8 mouse cellular contexts compared by ENCODE assay signal in genomic region chr9:108338886-108339781, GRCm38 (mm10). TPM values are rescaled to one million over a fixed set of nuclear protein-coding genes. Genes with fewer than 3 reads are reported as not detected.
DNase-seq lines count a peak whose midpoint lies in the region; ATAC-seq and TF ChIP-seq lines count a peak whose summit lies in the region.

Gene Gpx1, plus strand, starts transcription at chr9:108338903.

- H3K36me3 ChIP-seq in CH12.LX (replicated peaks in 1 of 2; ENCODE audit: control insufficient read depth in 1 of 2, insufficient read depth in 1 of 2, low read length in 1 of 2): peaks cover 17 to 39% of the 10 kb centered on the region in 2 experiments
- H3K36me3 ChIP-seq in forebrain, embryonic 11.5 days (ENCODE audit: control insufficient read depth, insufficient read depth, low read length): peaks cover 4% of the 10 kb centered on the region; the same call in 1 of the 2 replicates
- peaks cover 13% of the 10 kb centered on the region for H3K36me3 ChIP-seq in heart, embryonic 16.5 days (ENCODE audit: control insufficient read depth, insufficient read depth)
- peaks cover 61% of the 10 kb centered on the region for H3K36me3 ChIP-seq in liver, embryonic 15.5 days (replicated peaks)
- peaks cover 16% of the 10 kb centered on the region for H3K36me3 ChIP-seq in neural tube, embryonic 12.5 days

- peak; percentile 100 for TF ChIP-seq POLR2A in CH12.LX (IDR thresholded peaks at IDR 0.05; ENCODE audit: low read depth, low read length)

- H3K27ac ChIP-seq in CH12.LX (ENCODE audit: insufficient read depth, low read depth): peak within 1 kb of the TSS; percentile 81
- H3K27ac ChIP-seq in forebrain, embryonic 11.5 days (ENCODE audit: low read depth, low read length): peak within 1 kb of the TSS; percentile 88
- H3K27ac ChIP-seq in heart, embryonic 16.5 days (ENCODE audit: low read length): peak within 1 kb of the TSS; percentile 97
- H3K27ac ChIP-seq in liver, embryonic 15.5 days (replicated peaks): peak within 1 kb of the TSS; percentile 99
- H3K27ac ChIP-seq in neural tube, embryonic 12.5 days: peak within 1 kb of the TSS; percentile 85

- H3K9me3 ChIP-seq in CH12.LX (replicated peaks; ENCODE audit: low read length): no peaks in the 10 kb centered on the region
- H3K9me3 ChIP-seq in forebrain, embryonic 11.5 days (ENCODE audit: control insufficient read depth, low read length): no peaks in the 10 kb centered on the region
- no peaks in the 10 kb centered on the region for H3K9me3 ChIP-seq in heart, embryonic 16.5 days (replicated peaks; ENCODE audit: control insufficient read depth, low read length)
- no peaks in the 10 kb centered on the region for H3K9me3 ChIP-seq in liver, embryonic 15.5 days (replicated peaks)
- H3K9me3 ChIP-seq in neural tube, embryonic 12.5 days: no peaks in the 10 kb centered on the region

- peak; percentile 97 for ATAC-seq in forebrain, embryonic 11.5 days (replicated peaks; ENCODE audit: low FRiP score)
- ATAC-seq in heart, embryonic 16.5 days (replicated peaks; ENCODE audit: extremely low read depth, insufficient read depth, low FRiP score): peak; percentile 93
- ATAC-seq in liver, embryonic 15.5 days (ENCODE audit: insufficient read depth): peak; percentile 92
- ATAC-seq in neural tube, embryonic 12.5 days (ENCODE audit: low FRiP score, low read depth): peak; percentile 98

- H3K9ac ChIP-seq in CH12.LX (ENCODE audit: insufficient read depth, low read depth): peak within 1 kb of the TSS; percentile 81
- peak within 1 kb of the TSS; percentile 90 for H3K9ac ChIP-seq in forebrain, embryonic 11.5 days (ENCODE audit: low read length)
- H3K9ac ChIP-seq in heart, embryonic 16.5 days (ENCODE audit: low read length): peak within 1 kb of the TSS; percentile 96
- peak within 1 kb of the TSS; percentile 95 for H3K9ac ChIP-seq in liver, embryonic 15.5 days
- H3K9ac ChIP-seq in neural tube, embryonic 12.5 days: peak within 1 kb of the TSS; percentile 90

- no peaks in the 10 kb centered on the region for H3K27me3 ChIP-seq in CH12.LX (replicated peaks)
- no peaks in the 10 kb centered on the region for H3K27me3 ChIP-seq in forebrain, embryonic 11.5 days (ENCODE audit: control insufficient read depth, insufficient read depth, low read length)
- no peaks in the 10 kb centered on the region for H3K27me3 ChIP-seq in heart, embryonic 16.5 days (ENCODE audit: control insufficient read depth, insufficient read depth, low read length)
- H3K27me3 ChIP-seq in liver, embryonic 15.5 days: no peaks in the 10 kb centered on the region
- no peaks in the 10 kb centered on the region for H3K27me3 ChIP-seq in neural tube, embryonic 12.5 days (replicated peaks)

- peak; percentile 97 for DNase-seq in CH12.LX (ENCODE audit: extremely low read depth)
- peak; percentile 98 for DNase-seq in c-Kit-positive CD71-positive TER-119-negative erythroid progenitor cells, embryonic 14.5 days (ENCODE audit: low read depth)
- peak; percentile 93 for DNase-seq in forebrain, embryonic 11.5 days (ENCODE audit: low spot score)
- peak; percentile 96 to 98 for DNase-seq in kidney, postnatal 36 days
- peak; percentile 86 for DNase-seq in telencephalon, adult 2 months (ENCODE audit: low read depth, low spot score)

- no peak for TF ChIP-seq RAD21 in CH12.LX (IDR thresholded peaks at IDR 0.05; ENCODE audit: low read depth, low read length)

- H3K79me2 ChIP-seq in CH12.LX (replicated peaks; ENCODE audit: control insufficient read depth, extremely low read depth, insufficient read depth, poor library complexity, severe bottlenecking): peaks cover 10% of the 10 kb centered on the region

- dilution Hi-C loops in CH12.LX (cut with MboI; ENCODE audit: extremely low pct_ligation_motif_present, extremely low pct_unique_long_range_greater_than_20kb, low sequenced_read_pairs): no loop called here

- WGBS in forebrain, embryonic 11.5 days: under 1% methylated on average over 49 of the region's 49 CpGs
- WGBS in heart, embryonic 16.5 days: under 1% methylated on average over 49 of the region's 49 CpGs
- WGBS in liver, embryonic 15.5 days (ENCODE audit: insufficient replicate concordance): under 1% methylated on average over 49 of the region's 49 CpGs
- under 1% methylated on average over 49 of the region's 49 CpGs for WGBS in neural tube, embryonic 12.5 days

- no peak; the same call in 1 of the 2 replicates for TF ChIP-seq EP300 in CH12.LX (IDR thresholded peaks at IDR 0.05; ENCODE audit: low read length)

- TF ChIP-seq CTCF in CH12.LX (conservative IDR thresholded peaks at IDR 0.05 in 1 of 2, IDR thresholded peaks at IDR 0.05 in 1 of 2; ENCODE audit: low read depth in 2 of 2, low read length in 2 of 2): no peak

- H3K4me1 ChIP-seq in CH12.LX (ENCODE audit: control insufficient read depth in 1 of 2, insufficient read depth in 2 of 2): peaks cover 14 to 38% of the 10 kb centered on the region in 2 experiments
- H3K4me1 ChIP-seq in forebrain, embryonic 11.5 days (replicated peaks; ENCODE audit: control insufficient read depth, insufficient read depth, low read length): peaks cover 10% of the 10 kb centered on the region
- peaks cover 23% of the 10 kb centered on the region for H3K4me1 ChIP-seq in heart, embryonic 16.5 days (ENCODE audit: control insufficient read depth, insufficient read depth, low read length)
- peaks cover 52% of the 10 kb centered on the region for H3K4me1 ChIP-seq in liver, embryonic 15.5 days (replicated peaks)
- H3K4me1 ChIP-seq in neural tube, embryonic 12.5 days: peaks cover 17% of the 10 kb centered on the region

- in situ Hi-C loops in CH12.LX (cut with MboI; ENCODE audit: low pct_ligation_motif_present, low pct_unique_long_range_greater_than_20kb, low sequenced_read_pairs): no loop called here

- peak within 1 kb of the TSS; percentile 75 for H3K4me2 ChIP-seq in CH12.LX (ENCODE audit: insufficient read depth, low read depth, poor library complexity, severe bottlenecking)
- H3K4me2 ChIP-seq in forebrain, embryonic 11.5 days (ENCODE audit: low read depth, low read length, severe bottlenecking): peak within 1 kb of the TSS; percentile 86
- peak within 1 kb of the TSS; percentile 73 for H3K4me2 ChIP-seq in heart, embryonic 16.5 days (ENCODE audit: low read depth, low read length)
- H3K4me2 ChIP-seq in liver, embryonic 15.5 days: peak within 1 kb of the TSS; percentile 72
- H3K4me2 ChIP-seq in neural tube, embryonic 12.5 days (replicated peaks): peak within 1 kb of the TSS; percentile 64

- peak within 1 kb of the TSS; percentile 87 to 91 (median 89) for H3K4me3 ChIP-seq in CH12.LX (replicated peaks in 1 of 3; ENCODE audit: low read depth in 2 of 3, low read length in 2 of 3, poor library complexity in 1 of 3)
- H3K4me3 ChIP-seq in forebrain, embryonic 11.5 days (ENCODE audit: low read depth, low read length): peak within 1 kb of the TSS; percentile 79
- H3K4me3 ChIP-seq in heart, embryonic 16.5 days (ENCODE audit: low read length): peak within 1 kb of the TSS; percentile 85
- peak within 1 kb of the TSS; percentile 88 for H3K4me3 ChIP-seq in liver, embryonic 15.5 days (replicated peaks)
- H3K4me3 ChIP-seq in neural tube, embryonic 12.5 days: peak within 1 kb of the TSS; percentile 82

TF ChIP-seq in CH12.LX, 34 proteins besides CTCF, POLR2A, EP300 and RAD21 (continues in another document):
- TF ChIP-seq HCFC1 (IDR thresholded peaks at IDR 0.05; ENCODE audit: low read depth, low read length) (peak; percentile 78), MAZ (IDR thresholded peaks at IDR 0.05; ENCODE audit: low read depth, low read length) (no peak), GABPA (IDR thresholded peaks at IDR 0.05; ENCODE audit: insufficient replicate concordance, low read depth, low read length) (no peak), ELF1 (IDR thresholded peaks at IDR 0.05; ENCODE audit: low read depth, low read length) (peak; percentile 91), IRF4 (IDR thresholded peaks at IDR 0.05; ENCODE audit: low read depth, low read length) (no peak; the same call in none of the 2 replicates), CHD2 (IDR thresholded peaks at IDR 0.05; ENCODE audit: low read length) (peak; percentile 89), MAX (IDR thresholded peaks at IDR 0.05; ENCODE audit: low read length) (peak; percentile 97), USF2 (conservative IDR thresholded peaks at IDR 0.05; ENCODE audit: low read depth, low read length) (peak; percentile 92), ETS1 (conservative IDR thresholded peaks at IDR 0.05; ENCODE audit: low read depth, low read length) (no peak), ZC3H11A (IDR thresholded peaks at IDR 0.05; ENCODE audit: low read depth, low read length) (no peak), RCOR1 (conservative IDR thresholded peaks at IDR 0.05; ENCODE audit: low read depth, low read length) (0 out of 2 replicates have a peak, but pooled peaks have one; percentile 14), MEF2A (IDR thresholded peaks at IDR 0.05; ENCODE audit: borderline replicate concordance, low read depth, low read length) (peak; percentile 55; the same call in 1 of the 2 replicates), JUN (IDR thresholded peaks at IDR 0.05; ENCODE audit: insufficient read depth, low read depth, low read length) (no peak), CHD1 (IDR thresholded peaks at IDR 0.05; ENCODE audit: low read depth, low read length) (no peak), KAT2A (IDR thresholded peaks at IDR 0.05; ENCODE audit: insufficient replicate concordance, low read length) (0 out of 2 replicates have a peak, but pooled peaks have one; percentile 45), MYC (IDR thresholded peaks at IDR 0.05; ENCODE audit: low read depth, low read length) (0 out of 2 replicates have a peak, but pooled peaks have one; percentile 71), BHLHE40 (IDR thresholded peaks at IDR 0.05; ENCODE audit: low read depth, low read length) (peak; percentile 87), E2F4 (IDR thresholded peaks at IDR 0.05; ENCODE audit: insufficient replicate concordance, low read depth, low read length) (no peak), TBP (conservative IDR thresholded peaks at IDR 0.05; ENCODE audit: low read depth, low read length) (peak; percentile 97), NRF1 (IDR thresholded peaks at IDR 0.05; ENCODE audit: low read depth, low read length) (peak; percentile 39; the same call in 1 of the 2 replicates), ZMIZ1 (IDR thresholded peaks at IDR 0.05; ENCODE audit: low read depth, low read length) (peak; percentile 99), ZKSCAN1 (IDR thresholded peaks at IDR 0.05; ENCODE audit: borderline replicate concordance, low read depth, low read length) (no peak), PAX5 (IDR thresholded peaks at IDR 0.05; ENCODE audit: low read length) (no peak)

RNA-seq across cellular contexts. Expression of gene Gpx1, which starts in this region (rescaled TPM):
- total RNA-seq in CH12.LX (2012; rRNA removed) (506 and 595 TPM in 2 replicates), CH12.LX (2014; rRNA removed) (750 and 883 TPM in 2 replicates)
- 694 and 813 TPM in 2 replicates for polyA plus RNA-seq in CH12.LX (2012; ENCODE audit: insufficient read length, low read depth)
- 740 and 778 TPM in 2 replicates for polyA plus RNA-seq in forebrain, embryonic 11.5 days (2014; fragmentation: Nextera tagmentation; extraction: Ambion mirVana)
- 647 and 680 TPM in 2 replicates for polyA plus RNA-seq in heart, embryonic 16.5 days (2015; fragmentation: Nextera tagmentation; extraction: Ambion mirVana)
- 6,133 and 6,280 TPM in 2 replicates for polyA plus RNA-seq in liver, embryonic 15.5 days (2015; fragmentation: Nextera tagmentation; extraction: Ambion mirVana)
- 656 and 664 TPM in 2 replicates for polyA plus RNA-seq in neural tube, embryonic 12.5 days (2016; fragmentation: Nextera tagmentation; extraction: Ambion mirVana)

Comparison
In these comparisons a context has a peak if more than half of its experiments do, and no peak if none do; other contexts are left out.
1. Peak in every context shown above with its lines: DNase-seq, ATAC-seq, H3K4me3 ChIP-seq and H3K27ac ChIP-seq.